Mouse (Mus musculus): Measurements from ENCODE around the gene Ccdc74a. TPM values are rescaled to one million over a fixed set of nuclear protein-coding genes. Genes with fewer than 3 reads are reported as not detected.
A peak's percentile ranks its signal among the peaks of the same experiment; 100 is the strongest.
"Not testable (repeated sequence)": the region's sequence is repeated elsewhere in the genome, so short reads cannot be mapped to it uniquely, and the experiment has no call there.

Ccdc74a gene
- 2.0 and 2.5 TPM in 2 replicates for polyA plus RNA-seq (2015; fragmentation: Nextera tagmentation; extraction: Ambion mirVana)

- H3K9ac ChIP-seq = peak within 1 kb of the TSS; percentile 62
- H3K4me1 ChIP-seq (replicated peaks) = peaks cover 30% of the 10 kb centered on the region
- H3K27ac ChIP-seq (replicated peaks) = peak within 1 kb of the TSS; percentile 71
- WGBS (ENCODE audit: insufficient replicate concordance) = 3% methylated on average over 65 of the region's 65 CpGs
- no peaks in the 10 kb centered on the region for H3K27me3 ChIP-seq
- no peaks in the 10 kb centered on the region for H3K9me3 ChIP-seq (replicated peaks)
- H3K4me3 ChIP-seq (replicated peaks) = peak within 1 kb of the TSS; percentile 58
- peaks cover 32% of the 10 kb centered on the region for H3K36me3 ChIP-seq (replicated peaks)
- peak; percentile 99 for ATAC-seq (ENCODE audit: insufficient read depth)
- peak within 1 kb of the TSS; percentile 94 for H3K4me2 ChIP-seq
These were observed at the start of gene Ccdc74a for GRCm38 (mm10) chr16:17646310-17647114. TSS of gene Ccdc74a (plus strand) at chr16:17646470.

GRCm38 (mm10) chr16:17600944-17601562 is 45.2 kb upstream of the Ccdc74a start:
- Histone ChIP-seq H3K9ac (no peak overlapping the region), H3K27ac (replicated peaks) (no peak overlapping the region), H3K27me3 (peaks cover 6% of the 10 kb centered on the region; the same call in 1 of the 2 replicates), H3K9me3 (replicated peaks) (no peaks in the 10 kb centered on the region), H3K4me2 (no peak overlapping the region), H3K36me3 (replicated peaks) (no peaks in the 10 kb centered on the region), H3K4me3 (replicated peaks) (no peak overlapping the region), H3K4me1 (replicated peaks) (no peaks in the 10 kb centered on the region)
- 57% methylated on average over 3 of the region's 3 CpGs for WGBS (ENCODE audit: insufficient replicate concordance)
- no peak for ATAC-seq (ENCODE audit: insufficient read depth)

GRCm38 (mm10) chr16:17604941-17605340 is 41.3 kb upstream of the Ccdc74a start:
- H3K36me3 ChIP-seq (replicated peaks) = no peaks in the 10 kb centered on the region
- no peaks in the 10 kb centered on the region for H3K9me3 ChIP-seq (replicated peaks)
- no peak overlapping the region for H3K4me2 ChIP-seq
- no peak overlapping the region for H3K27ac ChIP-seq (replicated peaks)
- H3K4me3 ChIP-seq (replicated peaks) = no peak overlapping the region
- 58% methylated on average over 4 of the region's 4 CpGs for WGBS (ENCODE audit: insufficient replicate concordance)
- no peak overlapping the region for H3K9ac ChIP-seq
- ATAC-seq (ENCODE audit: insufficient read depth) = no peak
- H3K27me3 ChIP-seq = peaks cover 6% of the 10 kb centered on the region; the same call in 1 of the 2 replicates
- no peaks in the 10 kb centered on the region for H3K4me1 ChIP-seq (replicated peaks)

GRCm38 (mm10) chr16:17605684-17606083 is 40.6 kb upstream of the Ccdc74a start:
- Histone ChIP-seq H3K27me3 (peaks cover 6% of the 10 kb centered on the region; the same call in 1 of the 2 replicates), H3K27ac (replicated peaks) (no peak overlapping the region), H3K4me2 (no peak overlapping the region), H3K36me3 (replicated peaks) (no peaks in the 10 kb centered on the region), H3K4me3 (replicated peaks) (no peak overlapping the region), H3K9ac (no peak overlapping the region), H3K4me1 (replicated peaks) (no peaks in the 10 kb centered on the region), H3K9me3 (replicated peaks) (no peaks in the 10 kb centered on the region)
- no peak for ATAC-seq (ENCODE audit: insufficient read depth)
- 63% methylated on average over 5 of the region's 5 CpGs for WGBS (ENCODE audit: insufficient replicate concordance)

- Histone ChIP-seq H3K4me1 (replicated peaks) (no peaks in the 10 kb centered on the region), H3K9me3 (replicated peaks) (no peaks in the 10 kb centered on the region), H3K27ac (replicated peaks) (no peak overlapping the region), H3K27me3 (no peaks in the 10 kb centered on the region), H3K36me3 (replicated peaks) (no peaks in the 10 kb centered on the region), H3K9ac (no peak overlapping the region), H3K4me2 (no peak overlapping the region), H3K4me3 (replicated peaks) (no peak overlapping the region)
- WGBS (ENCODE audit: insufficient replicate concordance) = 55% methylated on average over 4 of the region's 4 CpGs
- ATAC-seq (ENCODE audit: insufficient read depth) = no peak
These were observed 34.9 kb upstream of the Ccdc74a start for GRCm38 (mm10) chr16:17611383-17611782.

- not testable (repeated sequence) for H3K4me3 ChIP-seq (replicated peaks); H3K27me3 ChIP-seq; H3K9me3 ChIP-seq (replicated peaks); H3K4me2 ChIP-seq; H3K27ac ChIP-seq (replicated peaks); H3K36me3 ChIP-seq (replicated peaks); H3K9ac ChIP-seq; ATAC-seq (ENCODE audit: insufficient read depth)
- peaks cover 15% of the 10 kb centered on the region for H3K4me1 ChIP-seq (replicated peaks)
- 75% methylated on average over 6 of the region's 6 CpGs for WGBS (ENCODE audit: insufficient replicate concordance)
These were observed 31.5 kb upstream of the Ccdc74a start for GRCm38 (mm10) chr16:17614740-17615139.

GRCm38 (mm10) chr16:17616212-17616611 is 30.1 kb upstream of the Ccdc74a start:
- H3K27ac ChIP-seq (replicated peaks) = no peak overlapping the region
- H3K9ac ChIP-seq = no peak overlapping the region
- no peak for ATAC-seq (ENCODE audit: insufficient read depth)
- peaks cover 30% of the 10 kb centered on the region for H3K4me1 ChIP-seq (replicated peaks)
- no peak overlapping the region for H3K4me2 ChIP-seq
- H3K36me3 ChIP-seq (replicated peaks) = peaks cover 2% of the 10 kb centered on the region; the same call in 1 of the 2 replicates
- 43% methylated on average over 5 of the region's 5 CpGs for WGBS (ENCODE audit: insufficient replicate concordance)
- H3K27me3 ChIP-seq = no peaks in the 10 kb centered on the region
- no peak overlapping the region for H3K4me3 ChIP-seq (replicated peaks)
- no peaks in the 10 kb centered on the region for H3K9me3 ChIP-seq (replicated peaks)

GRCm38 (mm10) chr16:17617922-17618565 is 28.2 kb upstream of the Ccdc74a start:
- Histone ChIP-seq H3K4me2 (peak overlapping the region; percentile 79), H3K9me3 (replicated peaks) (no peaks in the 10 kb centered on the region), H3K9ac (no peak overlapping the region), H3K36me3 (replicated peaks) (peaks cover 18% of the 10 kb centered on the region), H3K27me3 (no peaks in the 10 kb centered on the region), H3K27ac (replicated peaks) (no peak overlapping the region), H3K4me1 (replicated peaks) (peaks cover 35% of the 10 kb centered on the region), H3K4me3 (replicated peaks) (no peak overlapping the region; the same call in 1 of the 2 replicates)
- 0 out of 2 replicates have a peak, but pooled peaks have one; percentile 35 for ATAC-seq (ENCODE audit: insufficient read depth)
- 20% methylated on average over 13 of the region's 13 CpGs for WGBS (ENCODE audit: insufficient replicate concordance)

GRCm38 (mm10) chr16:17619198-17620105 is 26.8 kb upstream of the Ccdc74a start, which contains the start of gene Smpd4:
TSS of gene Smpd4 (plus strand) at chr16:17619354.
- H3K36me3 ChIP-seq (replicated peaks) = peaks cover 30% of the 10 kb centered on the region
- H3K4me3 ChIP-seq (replicated peaks) = peak within 1 kb of the TSS; percentile 80
- no peaks in the 10 kb centered on the region for H3K27me3 ChIP-seq
- 1% methylated on average over 60 of the region's 60 CpGs for WGBS (ENCODE audit: insufficient replicate concordance)
- peak; percentile 81 for ATAC-seq (ENCODE audit: insufficient read depth)
- peak within 1 kb of the TSS; percentile 82 for H3K9ac ChIP-seq
- H3K27ac ChIP-seq (replicated peaks) = peak within 1 kb of the TSS; percentile 52
- peak within 1 kb of the TSS; percentile 79 for H3K4me2 ChIP-seq
- no peaks in the 10 kb centered on the region for H3K9me3 ChIP-seq (replicated peaks)
- H3K4me1 ChIP-seq (replicated peaks) = peaks cover 35% of the 10 kb centered on the region

GRCm38 (mm10) chr16:17621936-17622335 is 24.3 kb upstream of the Ccdc74a start:
- Histone ChIP-seq H3K4me1 (replicated peaks) (peaks cover 35% of the 10 kb centered on the region), H3K9ac (no peak overlapping the region)
- 70% methylated on average over 1 of the region's 1 CpGs for WGBS (ENCODE audit: insufficient replicate concordance)

More at GRCm38 (mm10) chr16:17621936-17622335, 24.3 kb upstream of the Ccdc74a start:
- no peak overlapping the region for H3K27ac ChIP-seq (replicated peaks)
- H3K36me3 ChIP-seq (replicated peaks) = peaks cover 54% of the 10 kb centered on the region
- no peak for ATAC-seq (ENCODE audit: insufficient read depth)
- no peaks in the 10 kb centered on the region for H3K27me3 ChIP-seq
- H3K4me3 ChIP-seq (replicated peaks) = no peak overlapping the region
- H3K9me3 ChIP-seq (replicated peaks) = no peaks in the 10 kb centered on the region
- no peak overlapping the region for H3K4me2 ChIP-seq

All from liver, embryonic 15.5 days (tissue).